Mouse (Mus musculus): ENCODE data around the gene Adam33. TPM values are rescaled to one million over a fixed set of nuclear protein-coding genes. Genes with fewer than 3 reads are reported as not detected.
A peak's percentile ranks its signal among the peaks of the same experiment; 100 is the strongest.

Gene Adam33
- total and polyA plus RNA-seq, 3 experiments: 0.17 to 0.21 TPM; not detected in 1

GRCm38 (mm10) chr2:131056191-131056590 is 7.4 kb downstream of the Adam33 start:
- in situ Hi-C loops (cut with MboI; ENCODE audit: low pct_ligation_motif_present, low pct_unique_long_range_greater_than_20kb, low sequenced_read_pairs): no loop called here
- H3K4me3 ChIP-seq (replicated peaks in 1 of 3; ENCODE audit: low read depth in 2 of 3, low read length in 2 of 3, poor library complexity in 1 of 3): peak overlapping the region; percentile 9 to 48 (median 43)

GRCm38 (mm10) chr2:131055631-131056030 is 8.0 kb downstream of the Adam33 start:
- dilution Hi-C loops (cut with MboI; ENCODE audit: extremely low pct_ligation_motif_present, extremely low pct_unique_long_range_greater_than_20kb, low sequenced_read_pairs): no loop called here

More at GRCm38 (mm10) chr2:131056191-131056590, 7.4 kb downstream of the Adam33 start:
- no peaks in the 10 kb centered on the region for H3K36me3 ChIP-seq (replicated peaks in 1 of 2; ENCODE audit: control insufficient read depth in 1 of 2, insufficient read depth in 1 of 2, low read length in 1 of 2)
- H3K9me3 ChIP-seq (replicated peaks; ENCODE audit: low read length): no peaks in the 10 kb centered on the region
- H3K4me1 ChIP-seq (ENCODE audit: control insufficient read depth in 1 of 2, insufficient read depth in 2 of 2): peaks cover 18 to 41% of the 10 kb centered on the region in 2 experiments
- no peaks in the 10 kb centered on the region for H3K79me2 ChIP-seq (replicated peaks; ENCODE audit: control insufficient read depth, extremely low read depth, insufficient read depth, poor library complexity, severe bottlenecking)
- H3K27me3 ChIP-seq (replicated peaks): peaks cover 42% of the 10 kb centered on the region
- TF ChIP-seq RAD21 (IDR thresholded peaks at IDR 0.05; ENCODE audit: low read depth, low read length): peak; percentile 80
- TF ChIP-seq JUND (conservative IDR thresholded peaks at IDR 0.05; ENCODE audit: low read depth, low read length): no peak
- TF ChIP-seq NELFE (IDR thresholded peaks at IDR 0.05; ENCODE audit: low read depth, low read length): 0 out of 2 replicates have a peak, but pooled peaks have one; percentile 14
- TF ChIP-seq TCF12 (IDR thresholded peaks at IDR 0.05; ENCODE audit: low read depth, low read length): 0 out of 2 replicates have a peak, but pooled peaks have one; percentile 38
- TF ChIP-seq POLR2A (IDR thresholded peaks at IDR 0.05; ENCODE audit: low read depth, low read length): peak; percentile 25; the same call in 1 of the 2 replicates
- peak; percentile 66; the same call in 1 of the 2 replicates for TF ChIP-seq MAFK (IDR thresholded peaks at IDR 0.05; ENCODE audit: insufficient replicate concordance, low read length)
- TF ChIP-seq CTCF (conservative IDR thresholded peaks at IDR 0.05 in 1 of 2, IDR thresholded peaks at IDR 0.05 in 1 of 2; ENCODE audit: low read depth in 2 of 2, low read length in 2 of 2): peak; percentile 51 to 85
- no peak for TF ChIP-seq USF1 (IDR thresholded peaks at IDR 0.05; ENCODE audit: low read depth, low read length)
- 0 out of 2 replicates have a peak, but pooled peaks have one; percentile 11 for TF ChIP-seq BHLHE40 (IDR thresholded peaks at IDR 0.05; ENCODE audit: low read depth, low read length)
- peak; percentile 60 for TF ChIP-seq SMC3 (IDR thresholded peaks at IDR 0.05; ENCODE audit: low read depth, low read length)
- TF ChIP-seq MXI1 (IDR thresholded peaks at IDR 0.05; ENCODE audit: low read depth, low read length): no peak
- TF ChIP-seq ELF1 (IDR thresholded peaks at IDR 0.05; ENCODE audit: low read depth, low read length): peak; percentile 87
- peak; percentile 41; the same call in 1 of the 2 replicates for TF ChIP-seq HCFC1 (IDR thresholded peaks at IDR 0.05; ENCODE audit: low read depth, low read length)
- dilution Hi-C loops (cut with MboI; ENCODE audit: extremely low pct_ligation_motif_present, extremely low pct_unique_long_range_greater_than_20kb, low sequenced_read_pairs): no loop called here
- H3K4me2 ChIP-seq (ENCODE audit: insufficient read depth, low read depth, poor library complexity, severe bottlenecking): peak overlapping the region; percentile 17
- H3K27ac ChIP-seq (ENCODE audit: insufficient read depth, low read depth): no peak overlapping the region
- DNase-seq (ENCODE audit: extremely low read depth): peak; percentile 70
- H3K9ac ChIP-seq (ENCODE audit: insufficient read depth, low read depth): 0 out of 2 replicates have a peak overlapping the region, but pooled peaks have one; percentile 2

More at GRCm38 (mm10) chr2:131055631-131056030, 8.0 kb downstream of the Adam33 start:
- DNase-seq (ENCODE audit: extremely low read depth): peak; percentile 78
- Histone ChIP-seq H3K4me2 (ENCODE audit: insufficient read depth, low read depth, poor library complexity, severe bottlenecking) (peak overlapping the region; percentile 17), H3K27me3 (replicated peaks) (peaks cover 44% of the 10 kb centered on the region), H3K79me2 (replicated peaks; ENCODE audit: control insufficient read depth, extremely low read depth, insufficient read depth, poor library complexity, severe bottlenecking) (no peaks in the 10 kb centered on the region), H3K9me3 (replicated peaks; ENCODE audit: low read length) (no peaks in the 10 kb centered on the region), H3K36me3 (replicated peaks in 1 of 2; ENCODE audit: control insufficient read depth in 1 of 2, insufficient read depth in 1 of 2, low read length in 1 of 2) (no peaks in the 10 kb centered on the region), H3K27ac (ENCODE audit: insufficient read depth, low read depth) (no peak overlapping the region), H3K4me1 (ENCODE audit: control insufficient read depth in 1 of 2, insufficient read depth in 2 of 2) (peaks cover 18 to 41% of the 10 kb centered on the region in 2 experiments), H3K9ac (ENCODE audit: insufficient read depth, low read depth) (no peak overlapping the region), H3K4me3 (replicated peaks in 1 of 3; ENCODE audit: low read depth in 2 of 3, low read length in 2 of 3, poor library complexity in 1 of 3) (no peak overlapping the region)
- TF ChIP-seq RAD21 (IDR thresholded peaks at IDR 0.05; ENCODE audit: low read depth, low read length) (peak; percentile 39), MAFK (IDR thresholded peaks at IDR 0.05; ENCODE audit: insufficient replicate concordance, low read length) (no peak), EP300 (IDR thresholded peaks at IDR 0.05; ENCODE audit: low read length) (no peak), JUND (conservative IDR thresholded peaks at IDR 0.05; ENCODE audit: low read depth, low read length) (no peak), ZNF384 (IDR thresholded peaks at IDR 0.05; ENCODE audit: low read depth, low read length) (no peak), KAT2A (IDR thresholded peaks at IDR 0.05; ENCODE audit: insufficient replicate concordance, low read length) (no peak), POLR2AphosphoS2 (IDR thresholded peaks at IDR 0.05; ENCODE audit: low read depth, low read length) (no peak), CTCF (conservative IDR thresholded peaks at IDR 0.05 in 1 of 2, IDR thresholded peaks at IDR 0.05 in 1 of 2; ENCODE audit: low read depth in 2 of 2, low read length in 2 of 2) (peak; percentile 56 to 75), POLR2A (IDR thresholded peaks at IDR 0.05; ENCODE audit: low read depth, low read length) (no peak), ELF1 (IDR thresholded peaks at IDR 0.05; ENCODE audit: low read depth, low read length) (no peak), RCOR1 (conservative IDR thresholded peaks at IDR 0.05; ENCODE audit: low read depth, low read length) (no peak), NELFE (IDR thresholded peaks at IDR 0.05; ENCODE audit: low read depth, low read length) (no peak), ZC3H11A (IDR thresholded peaks at IDR 0.05; ENCODE audit: low read depth, low read length) (no peak), IRF4 (IDR thresholded peaks at IDR 0.05; ENCODE audit: low read depth, low read length) (0 out of 2 replicates have a peak, but pooled peaks have one; percentile 7), SMC3 (IDR thresholded peaks at IDR 0.05; ENCODE audit: low read depth, low read length) (peak; percentile 48), CHD2 (IDR thresholded peaks at IDR 0.05; ENCODE audit: low read length) (no peak), HCFC1 (IDR thresholded peaks at IDR 0.05; ENCODE audit: low read depth, low read length) (no peak), TCF12 (IDR thresholded peaks at IDR 0.05; ENCODE audit: low read depth, low read length) (no peak)
- in situ Hi-C loops (cut with MboI; ENCODE audit: low pct_ligation_motif_present, low pct_unique_long_range_greater_than_20kb, low sequenced_read_pairs): no loop called here

Measured in CH12.LX (cell line).